Mouse (Mus musculus) liver, embryonic 15.5 days (tissue): ENCODE measurements around the gene Ppfia4. TPM values are rescaled to one million over a fixed set of nuclear protein-coding genes. Genes with fewer than 3 reads are reported as not detected.

Experiments used
- ATAC-seq: fragments of 200-750 bp; cut with Nextera tagmentation; 2 replicates; pipeline ENCODE4 v1.8.0; 2017; ENCODE audit warnings: moderate number of reproducible peaks, mild to moderate bottlenecking, moderate library complexity; ENCODE audit not compliant: insufficient read depth
- H3K27ac ChIP-seq: fragments of 300-500 bp; sonication (generic); replicated peaks from 2 replicates; pipeline ENCODE4 v1.5.1; 2015; ENCODE audit warnings: mild to moderate bottlenecking, inconsistent platforms
- H3K27me3 ChIP-seq: fragments of 300-500 bp; sonication (generic); 2 replicates; pipeline ENCODE4 v1.6.1; 2015; ENCODE audit warnings: mild to moderate bottlenecking, inconsistent platforms
- H3K36me3 ChIP-seq: fragments of 300-500 bp; sonication (generic); replicated peaks from 2 replicates; pipeline ENCODE4 v1.6.1; 2015; ENCODE audit warnings: moderate library complexity, mild to moderate bottlenecking, inconsistent platforms
- H3K4me1 ChIP-seq: fragments of 300-500 bp; sonication (generic); replicated peaks from 2 replicates; pipeline ENCODE4 v1.6.1; 2015; ENCODE audit warnings: inconsistent platforms
- H3K4me2 ChIP-seq: fragments of 300-500 bp; sonication (generic); 2 replicates; pipeline ENCODE4 v1.6.1; 2015; ENCODE audit warnings: moderate library complexity, mild to moderate bottlenecking, inconsistent platforms
- H3K4me3 ChIP-seq: fragments of 300-500 bp; sonication (generic); replicated peaks from 2 replicates; pipeline ENCODE4 v1.5.1; 2015; ENCODE audit warnings: mild to moderate bottlenecking, inconsistent platforms
- H3K9ac ChIP-seq: fragments of 300-500 bp; sonication (generic); 2 replicates; pipeline ENCODE4 v1.6.1; 2015; ENCODE audit warnings: moderate library complexity, mild to moderate bottlenecking, inconsistent platforms
- H3K9me3 ChIP-seq: fragments of 300-500 bp; sonication (generic); replicated peaks from 2 replicates; pipeline ENCODE4 v1.6.1; 2016; ENCODE audit warnings: inconsistent platforms
- WGBS: fragments of 180-500 bp; shearing (Covaris S2); methylation state at CpG from one replicate; pipeline ENCODE4 v1.1.7; 2015; ENCODE audit warnings: mixed read lengths; ENCODE audit not compliant: insufficient replicate concordance; 5-methylcytosine and 5-hydroxymethylcytosine counted together
- polyA plus RNA-seq: library from polyadenylated mRNA; unstranded; fragments of >200 nt; fragmentation: Nextera tagmentation; extraction: Ambion mirVana; gene quantifications from 2 replicates; pipeline ENCODE4 v1.2.1, GENCODE M21; 2015

Ppfia4 gene
- polyA plus RNA-seq, 1 experiment from 2014 or later, result 1.8 TPM

GRCm38 (mm10) chr1:134297265-134297664 lies 35.5 kb downstream of the Ppfia4 start:
- H3K9ac ChIP-seq, result no peak overlapping the region
- no peak for ATAC-seq
- no peak overlapping the region for H3K4me3 ChIP-seq
- H3K27ac ChIP-seq, result no peak overlapping the region
- H3K9me3 ChIP-seq, result no peaks in the 10 kb centered on the region
- no peaks in the 10 kb centered on the region for H3K36me3 ChIP-seq
- H3K4me1 ChIP-seq, result peaks cover 14% of the 10 kb centered on the region
- H3K4me2 ChIP-seq, result no peak overlapping the region
- 74% methylated on average over 8 of the region's 8 CpGs for WGBS
- peaks cover 41% of the 10 kb centered on the region for H3K27me3 ChIP-seq

- Histone ChIP-seq H3K9me3 (no peaks in the 10 kb centered on the region), H3K27ac (no peak overlapping the region), H3K36me3 (no peaks in the 10 kb centered on the region), H3K4me3 (no peak overlapping the region), H3K4me2 (no peak overlapping the region), H3K27me3 (peaks cover 21% of the 10 kb centered on the region), H3K4me1 (peaks cover 8% of the 10 kb centered on the region), H3K9ac (no peak overlapping the region)
- WGBS, result 41% methylated on average over 3 of the region's 3 CpGs
- no peak for ATAC-seq
These were observed 38.8 kb downstream of the Ppfia4 start for GRCm38 (mm10) chr1:134293738-134294604.

DNA sequence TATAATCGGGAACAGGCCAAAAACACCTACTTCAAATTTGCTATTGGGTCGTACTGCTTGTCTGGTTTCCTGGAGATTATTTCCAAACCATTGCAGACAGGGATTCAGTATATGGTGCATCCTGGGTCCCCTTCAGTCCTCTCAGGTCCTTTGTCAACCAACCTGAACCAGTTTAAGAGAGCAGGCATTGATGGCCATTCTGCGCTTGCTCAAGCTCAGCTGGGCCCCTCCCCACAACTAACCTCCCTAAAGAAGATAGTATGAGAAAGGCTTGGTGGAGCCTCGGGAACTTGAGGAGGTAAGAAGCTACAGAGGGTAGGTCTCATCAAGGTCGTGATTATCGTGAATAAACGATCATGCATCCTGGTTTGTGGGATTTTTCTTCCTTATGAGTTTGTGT lies 39.5 kb downstream of the Ppfia4 start:
- ATAC-seq, result no peak
- Histone ChIP-seq H3K27ac (no peak overlapping the region), H3K27me3 (peaks cover 14% of the 10 kb centered on the region), H3K4me3 (no peak overlapping the region), H3K4me2 (no peak overlapping the region), H3K9ac (no peak overlapping the region), H3K9me3 (no peaks in the 10 kb centered on the region), H3K36me3 (no peaks in the 10 kb centered on the region), H3K4me1 (peaks cover 3% of the 10 kb centered on the region; the same call in 1 of the 2 replicates)
- 58% methylated on average over 7 of the region's 7 CpGs for WGBS

GRCm38 (mm10) chr1:134292601-134293000 lies 40.1 kb downstream of the Ppfia4 start:
- Histone ChIP-seq H3K4me3 (no peak overlapping the region), H3K36me3 (no peaks in the 10 kb centered on the region), H3K4me2 (no peak overlapping the region), H3K9me3 (no peaks in the 10 kb centered on the region), H3K4me1 (peaks cover 3% of the 10 kb centered on the region; the same call in 1 of the 2 replicates), H3K27ac (no peak overlapping the region), H3K9ac (no peak overlapping the region), H3K27me3 (peaks cover 7% of the 10 kb centered on the region)
- no peak for ATAC-seq
- 46% methylated on average over 9 of the region's 9 CpGs for WGBS

DNA sequence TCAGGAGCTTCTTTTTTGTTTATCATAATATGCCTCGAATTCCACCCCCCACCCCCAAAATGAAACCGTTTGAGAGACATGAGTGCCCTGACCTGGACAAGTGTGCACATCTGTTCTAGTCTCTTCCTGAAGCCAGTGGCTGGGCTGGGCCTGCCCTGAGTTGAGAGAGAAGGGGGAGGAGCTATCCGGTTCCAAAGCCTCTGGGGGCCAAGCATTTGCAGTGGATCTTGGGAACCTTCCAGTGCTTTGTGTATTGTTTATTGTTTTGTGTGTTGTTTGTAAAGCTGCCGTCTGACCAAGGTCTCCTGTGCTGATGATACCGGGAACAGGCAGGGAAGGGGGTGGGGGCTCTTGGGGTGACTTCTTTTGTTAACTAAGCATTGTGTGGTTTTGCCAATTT lies 40.7 kb downstream of the Ppfia4 start:
- no peaks in the 10 kb centered on the region for H3K9me3 ChIP-seq
- 25% methylated on average over 5 of the region's 5 CpGs for WGBS
- ATAC-seq, result no peak
- H3K4me1 ChIP-seq, result peaks cover 3% of the 10 kb centered on the region; the same call in 1 of the 2 replicates
- H3K4me3 ChIP-seq, result no peak overlapping the region
- no peak overlapping the region for H3K27ac ChIP-seq
- H3K9ac ChIP-seq, result no peak overlapping the region
- H3K27me3 ChIP-seq, result peaks cover 2% of the 10 kb centered on the region; the same call in 1 of the 2 replicates
- H3K36me3 ChIP-seq, result no peaks in the 10 kb centered on the region
- H3K4me2 ChIP-seq, result no peak overlapping the region

DNA sequence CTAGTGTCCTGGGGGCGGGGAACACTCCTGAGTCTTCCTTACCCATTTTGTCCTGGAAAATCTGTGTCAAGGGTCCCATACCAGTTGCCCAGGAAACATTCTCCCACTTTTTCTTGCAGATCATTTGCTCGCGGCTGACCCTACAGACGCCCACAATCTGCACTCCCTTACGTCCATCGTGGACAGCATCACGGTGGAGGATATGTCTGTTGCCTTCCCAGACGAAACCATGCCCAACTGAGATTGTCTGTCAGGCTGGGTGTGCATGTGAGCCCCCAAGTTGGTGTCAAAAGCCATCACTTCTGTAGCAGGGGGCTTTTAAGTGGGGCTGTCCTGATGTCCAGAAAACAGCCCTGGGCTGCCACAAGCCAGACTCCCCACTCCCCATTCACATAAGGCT lies 41.2 kb downstream of the Ppfia4 start:
- H3K4me2 ChIP-seq, result no peak overlapping the region
- no peak overlapping the region for H3K4me3 ChIP-seq
- H3K27ac ChIP-seq, result no peak overlapping the region
- peaks cover 3% of the 10 kb centered on the region; the same call in 1 of the 2 replicates for H3K4me1 ChIP-seq
- H3K27me3 ChIP-seq, result no peaks in the 10 kb centered on the region
- H3K9me3 ChIP-seq, result no peaks in the 10 kb centered on the region
- no peaks in the 10 kb centered on the region for H3K36me3 ChIP-seq
- H3K9ac ChIP-seq, result no peak overlapping the region
- WGBS, result 69% methylated on average over 8 of the region's 8 CpGs
- ATAC-seq, result no peak

DNA sequence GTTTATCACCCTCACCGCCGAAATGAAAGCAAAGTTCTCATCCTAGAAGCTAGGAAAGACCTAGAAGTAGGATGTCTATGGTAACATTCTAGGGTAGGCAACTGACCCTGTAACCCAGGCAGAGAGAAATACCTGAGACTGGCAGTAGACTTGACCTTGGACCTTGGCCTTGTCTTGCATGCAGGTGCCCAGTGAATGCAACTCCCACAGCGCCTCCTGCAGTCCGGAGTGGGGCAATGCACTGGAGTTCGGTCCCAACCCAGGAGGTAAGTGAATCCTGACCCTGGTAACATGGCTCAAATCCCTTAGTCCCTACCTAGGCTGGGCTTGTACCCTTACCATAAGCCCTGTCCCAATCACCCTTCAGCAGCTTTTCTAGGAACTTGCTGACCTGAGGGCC lies 41.8 kb downstream of the Ppfia4 start:
- 61% methylated on average over 5 of the region's 5 CpGs for WGBS
- Histone ChIP-seq H3K4me3 (no peak overlapping the region), H3K4me2 (no peak overlapping the region), H3K36me3 (no peaks in the 10 kb centered on the region), H3K9me3 (no peaks in the 10 kb centered on the region), H3K4me1 (peaks cover 3% of the 10 kb centered on the region; the same call in 1 of the 2 replicates), H3K27ac (no peak overlapping the region), H3K27me3 (no peaks in the 10 kb centered on the region), H3K9ac (no peak overlapping the region)
- ATAC-seq, result no peak

- H3K4me2 ChIP-seq, result no peak overlapping the region
- no peak for ATAC-seq
- WGBS, result 78% methylated on average over 13 of the region's 13 CpGs
These were observed 42.4 kb downstream of the Ppfia4 start for GRCm38 (mm10) chr1:134290300-134290699.

DNA sequence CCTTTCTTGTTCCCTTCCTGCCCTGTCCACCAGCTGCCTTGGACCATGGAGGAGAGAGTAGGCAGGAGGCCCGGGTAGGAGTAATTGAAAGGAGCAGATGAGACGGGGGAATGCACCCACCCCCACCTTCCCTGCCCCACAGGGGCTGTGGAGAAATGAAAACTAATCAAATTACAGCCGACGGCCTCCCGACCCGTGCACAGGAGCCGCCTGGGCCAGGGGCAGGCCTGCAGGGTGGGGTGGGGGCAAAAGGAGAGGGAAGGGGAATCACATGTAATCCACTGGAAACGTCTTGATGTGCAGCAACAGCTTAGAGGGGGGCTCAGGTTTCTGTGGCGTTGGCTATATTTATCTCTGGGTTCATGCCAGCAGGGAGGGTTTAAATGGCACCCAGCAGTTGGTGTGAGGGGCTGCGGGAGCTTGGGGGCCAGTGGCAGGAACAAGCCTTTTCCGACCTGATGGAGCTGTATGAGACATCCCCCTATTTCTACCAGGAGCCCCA lies 43.1 kb downstream of the Ppfia4 start, which contains the start of gene Myog:
TSS of gene Myog (plus strand) at position 392 of the 502 bp plus-strand sequence.
- Histone ChIP-seq H3K9ac (no peak within 1 kb of the TSS), H3K36me3 (no peaks in the 10 kb centered on the region), H3K27ac (no peak within 1 kb of the TSS), H3K9me3 (no peaks in the 10 kb centered on the region), H3K4me1 (peaks cover 3% of the 10 kb centered on the region; the same call in 1 of the 2 replicates), H3K4me2 (no peak within 1 kb of the TSS), H3K4me3 (no peak within 1 kb of the TSS), H3K27me3 (no peaks in the 10 kb centered on the region)
- no peak for ATAC-seq
- WGBS, result 62% methylated on average over 11 of the region's 11 CpGs

More at GRCm38 (mm10) chr1:134290300-134290699, 42.4 kb downstream of the Ppfia4 start:
- Histone ChIP-seq H3K27ac (no peak overlapping the region), H3K4me1 (peaks cover 3% of the 10 kb centered on the region; the same call in 1 of the 2 replicates), H3K4me3 (no peak overlapping the region), H3K9ac (no peak overlapping the region), H3K36me3 (no peaks in the 10 kb centered on the region), H3K9me3 (no peaks in the 10 kb centered on the region), H3K27me3 (no peaks in the 10 kb centered on the region)

DNA sequence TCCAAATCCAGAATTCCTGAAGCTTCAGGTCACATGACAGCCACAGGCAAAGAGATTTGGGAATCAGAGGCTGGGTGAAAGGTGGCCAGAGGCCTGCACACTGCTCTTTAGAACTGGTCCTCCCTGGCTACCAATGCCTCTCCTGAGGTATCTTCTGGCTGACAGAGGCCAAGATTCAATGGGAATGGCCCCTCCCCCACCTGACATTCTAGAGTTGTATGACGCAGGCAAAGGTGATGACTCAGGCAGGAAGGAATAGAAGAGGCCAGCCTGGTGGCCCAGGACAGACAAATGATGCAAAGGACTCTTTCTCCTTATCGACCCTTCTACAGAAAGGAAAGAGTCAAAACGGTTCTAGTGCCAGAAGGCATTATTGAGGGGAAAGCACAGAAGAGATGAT lies 44.5 kb downstream of the Ppfia4 start:
- Histone ChIP-seq H3K9ac (no peak overlapping the region), H3K27ac (no peak overlapping the region), H3K36me3 (no peaks in the 10 kb centered on the region), H3K4me3 (no peak overlapping the region), H3K4me2 (no peak overlapping the region), H3K27me3 (no peaks in the 10 kb centered on the region), H3K4me1 (no peaks in the 10 kb centered on the region), H3K9me3 (no peaks in the 10 kb centered on the region)
- WGBS, result 33% methylated on average over 3 of the region's 3 CpGs
- no peak for ATAC-seq

DNA sequence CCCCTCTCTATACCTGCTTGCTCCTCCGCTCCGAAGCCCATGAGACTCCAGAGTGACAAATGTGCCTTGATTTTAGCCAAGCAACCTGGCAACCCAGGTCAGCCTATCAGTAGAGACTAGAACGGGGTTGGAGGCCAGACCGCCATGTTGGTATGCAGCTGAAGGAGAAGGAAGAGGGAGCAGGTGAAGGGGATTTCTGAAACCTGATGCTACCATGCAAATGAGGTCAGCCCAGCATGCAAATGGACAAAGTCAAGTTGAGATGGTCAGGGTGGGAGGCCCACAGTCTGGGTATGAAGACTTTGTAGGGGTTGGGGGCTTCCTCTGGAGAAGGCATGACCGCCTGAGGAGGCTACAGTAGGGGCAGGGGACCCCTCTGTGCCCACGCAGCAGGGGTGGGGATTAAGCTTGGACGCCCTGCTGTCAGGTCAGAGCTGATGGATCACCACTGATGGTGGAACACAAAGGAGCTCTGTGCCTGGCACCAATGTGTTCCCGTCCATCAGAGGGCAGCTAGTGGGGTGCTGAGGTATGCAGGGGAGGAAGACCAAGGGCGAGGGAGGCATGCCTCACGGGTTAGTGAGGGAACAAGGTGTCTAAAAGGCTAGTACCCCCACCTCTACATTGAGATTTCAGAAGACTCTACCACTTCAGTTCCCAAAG lies 47.1 kb downstream of the Ppfia4 start:
- no peaks in the 10 kb centered on the region for H3K4me1 ChIP-seq
- no peak for ATAC-seq
- H3K27ac ChIP-seq, result no peak overlapping the region
- no peaks in the 10 kb centered on the region for H3K27me3 ChIP-seq
- no peak overlapping the region for H3K9ac ChIP-seq
- no peaks in the 10 kb centered on the region for H3K9me3 ChIP-seq
- no peak overlapping the region for H3K4me2 ChIP-seq
- 49% methylated on average over 10 of the region's 10 CpGs for WGBS
- H3K4me3 ChIP-seq, result no peak overlapping the region
- H3K36me3 ChIP-seq, result no peaks in the 10 kb centered on the region
